Mouse (Mus musculus): Measurements from ENCODE around the gene Mpdz.

DNA sequence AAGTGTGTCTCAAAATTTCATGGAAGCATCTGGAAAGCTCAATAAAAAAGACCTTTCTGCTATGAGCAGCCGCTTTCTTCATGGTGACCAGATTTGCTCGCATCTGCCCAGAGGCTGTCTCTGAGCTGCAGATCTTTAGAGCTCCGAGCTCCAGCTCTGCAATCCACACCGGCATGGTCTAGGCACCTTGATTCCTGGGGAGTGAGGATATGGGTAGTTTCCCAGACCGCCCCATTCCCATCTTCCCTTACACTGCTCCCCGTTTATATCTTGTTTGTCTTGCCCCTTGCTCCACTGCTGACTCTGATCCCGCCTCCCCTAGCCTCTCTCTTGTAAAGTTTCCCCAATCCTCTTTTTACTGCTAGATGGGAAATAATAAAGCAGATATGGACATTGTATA, 42.0 kb upstream of the Mpdz start:
- TF ChIP-seq CTCF (conservative IDR thresholded peaks at IDR 0.05; ENCODE audit: low read length): no peak
- no peak for TF ChIP-seq NANOG (IDR thresholded peaks at IDR 0.05; ENCODE audit: borderline replicate concordance, low read length)
- TF ChIP-seq POU5F1 (IDR thresholded peaks at IDR 0.05; ENCODE audit: borderline replicate concordance, low read length): no peak
